Mouse (Mus musculus) limb, embryonic 10.5 days (tissue): ENCODE measurements around the gene 1700022I11Rik. TPM values are rescaled to one million over a fixed set of nuclear protein-coding genes. Genes with fewer than 3 reads are reported as not detected.

ENCODE experiments used
- DNase-seq: peaks from one replicate; pipeline ENCODE4 v3.0.0-alpha.2; 2017; ENCODE audit warnings: low spot score
- H3K27ac ChIP-seq: fragments of 300-500 bp; sonication (generic); 2 replicates; pipeline ENCODE4 v1.5.1; 2016; ENCODE audit warnings: mild to moderate bottlenecking
- H3K27me3 ChIP-seq: fragments of 300-500 bp; sonication (generic); 2 replicates; pipeline ENCODE4 v1.6.1; 2016; ENCODE audit warnings: low read depth, mild to moderate bottlenecking; ENCODE audit not compliant: poor library complexity, severe bottlenecking
- H3K36me3 ChIP-seq: fragments of 300-500 bp; sonication (generic); 2 replicates; pipeline ENCODE4 v1.6.1; 2016; ENCODE audit warnings: mild to moderate bottlenecking, moderate library complexity
- H3K4me1 ChIP-seq: fragments of 300-500 bp; sonication (generic); 2 replicates; pipeline ENCODE4 v1.6.1; 2016
- H3K4me3 ChIP-seq: fragments of 300-500 bp; sonication (generic); 2 replicates; pipeline ENCODE4 v1.5.1; 2016; ENCODE audit warnings: mild to moderate bottlenecking, moderate library complexity
- H3K9me3 ChIP-seq: fragments of 300-500 bp; sonication (generic); replicated peaks from 2 replicates; pipeline ENCODE4 v1.6.1; 2016; ENCODE audit warnings: mild to moderate bottlenecking
- WGBS: fragments of 180-500 bp; shearing (Covaris S2); methylation state at CpG from one replicate; pipeline ENCODE4 v1.1.7; 2016; 5-methylcytosine and 5-hydroxymethylcytosine counted together
- polyA plus RNA-seq: library from polyadenylated mRNA; unstranded; fragments of >200 nt; fragmentation: Nextera tagmentation; extraction: Ambion mirVana; gene quantifications from 2 replicates; pipeline ENCODE4 v1.2.1, GENCODE M21; 2016

Gene 1700022I11Rik
- polyA plus RNA-seq, 1 experiment from 2014 or later: 0.51 TPM

DNA sequence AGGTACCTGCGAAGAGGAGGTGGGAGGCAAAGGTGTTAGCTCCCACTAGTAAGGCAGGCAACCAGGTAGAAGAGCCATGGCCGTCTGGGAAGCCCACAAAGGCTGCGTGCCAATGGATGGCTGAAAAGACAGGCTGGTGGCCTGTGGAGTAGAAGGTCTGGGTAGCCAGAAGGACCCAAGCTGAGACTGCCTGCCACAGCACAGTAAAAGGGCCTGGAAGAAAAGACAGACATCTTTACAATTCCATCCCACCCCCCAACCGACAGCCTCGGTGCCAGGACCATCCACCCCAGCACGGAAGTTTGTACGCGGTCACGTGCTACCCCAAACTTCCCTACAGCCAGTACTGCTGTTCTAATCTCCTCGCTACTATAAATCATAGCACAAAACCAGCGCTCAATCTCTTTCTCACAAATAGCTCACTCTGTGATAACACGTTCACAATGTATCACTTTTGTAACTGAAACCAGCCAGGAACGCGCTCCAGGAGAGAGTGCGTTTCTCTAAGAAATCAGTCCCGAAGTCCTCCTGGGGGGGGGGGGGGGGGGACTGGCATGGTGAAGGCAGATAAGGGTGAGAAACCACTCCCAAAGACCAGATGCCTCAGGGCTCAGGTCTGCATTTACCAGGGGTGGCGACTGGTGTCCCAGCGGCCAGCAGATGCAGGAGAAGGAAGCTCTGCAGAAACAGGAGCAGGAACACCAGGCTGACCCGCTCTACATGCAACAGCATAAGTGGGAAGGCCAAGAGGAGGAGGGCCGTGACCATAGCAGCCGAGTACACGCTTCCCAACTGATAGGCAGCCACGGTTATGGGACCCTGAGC lies 50.4 kb downstream of the 1700022I11Rik start:
- H3K27me3 ChIP-seq: no peaks in the 10 kb centered on the region
- H3K9me3 ChIP-seq: no peaks in the 10 kb centered on the region
- DNase-seq: no peak
- peaks cover 82% of the 10 kb centered on the region for H3K36me3 ChIP-seq
- no peak overlapping the region for H3K27ac ChIP-seq
- 94% methylated on average over 23 of the region's 23 CpGs for WGBS
- no peak overlapping the region for H3K4me3 ChIP-seq
- H3K4me1 ChIP-seq: peaks cover 6% of the 10 kb centered on the region

DNA sequence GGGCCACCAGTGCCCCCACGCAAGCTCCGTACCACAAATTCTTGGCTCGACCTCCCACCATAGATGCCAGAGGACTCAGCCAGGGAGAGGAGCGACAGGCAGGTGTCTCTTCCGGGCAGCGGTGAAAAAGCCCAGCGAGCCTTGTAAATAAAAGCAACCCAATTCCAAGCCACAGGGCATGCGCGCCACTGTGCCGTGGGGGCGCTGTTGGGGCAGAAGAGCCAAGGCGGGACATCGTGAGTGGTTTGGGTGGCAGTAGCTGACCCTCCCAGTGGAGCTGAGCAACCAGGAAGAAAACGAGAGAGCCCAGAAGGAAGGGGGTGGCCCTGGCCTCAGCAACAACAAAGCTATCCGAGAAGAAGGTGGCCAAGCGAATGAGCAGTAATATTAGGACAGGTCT lies 51.5 kb downstream of the 1700022I11Rik start:
- no peak overlapping the region for H3K27ac ChIP-seq
- WGBS: 84% methylated on average over 16 of the region's 16 CpGs

DNA sequence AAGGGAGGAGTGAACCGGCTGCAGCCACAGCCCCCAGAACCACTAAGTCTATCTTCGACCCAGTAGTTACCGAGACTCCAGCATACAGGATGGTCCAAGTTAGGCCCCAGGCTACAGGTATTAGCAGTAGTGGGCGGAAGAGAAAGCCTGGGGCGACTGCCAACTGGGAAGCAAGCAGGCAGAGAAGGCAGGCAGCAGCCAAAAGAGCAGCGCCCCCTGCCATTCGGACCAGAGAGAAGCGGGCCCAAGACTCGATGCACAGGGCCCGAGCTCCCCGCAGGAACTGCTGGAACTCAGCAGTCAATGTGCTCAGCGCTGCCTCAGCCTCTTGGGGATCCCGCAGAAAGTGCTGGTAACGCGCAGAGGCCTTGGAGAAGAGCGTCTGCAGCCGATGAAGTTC lies 51.9 kb downstream of the 1700022I11Rik start:
- no peak overlapping the region for H3K27ac ChIP-seq

More for the DNA sequence above, 51.5 kb downstream of the 1700022I11Rik start:
- Histone ChIP-seq H3K4me1 (peaks cover 10% of the 10 kb centered on the region), H3K36me3 (peaks cover 82% of the 10 kb centered on the region), H3K27me3 (no peaks in the 10 kb centered on the region), H3K9me3 (no peaks in the 10 kb centered on the region), H3K4me3 (no peak overlapping the region)
- DNase-seq: no peak

DNA sequence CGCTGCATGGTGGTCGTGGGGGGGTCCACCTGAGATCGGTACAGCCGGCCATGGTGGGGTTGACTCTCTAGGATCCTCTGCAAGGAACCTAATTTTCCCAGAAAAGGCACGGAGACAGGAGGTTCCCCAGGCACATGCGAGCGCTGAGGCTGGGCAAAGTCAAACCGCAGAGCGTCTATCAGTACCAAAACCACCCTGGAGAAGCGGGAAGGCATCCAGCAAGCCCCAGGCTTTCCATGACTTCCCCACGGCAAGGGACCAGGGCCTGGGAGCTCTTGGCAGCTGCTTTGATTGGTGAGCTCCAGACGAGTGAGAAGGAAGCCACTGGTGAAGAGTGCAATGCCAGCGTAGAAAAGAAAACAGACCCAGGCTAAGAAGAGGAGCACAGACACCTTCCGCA lies 55.3 kb downstream of the 1700022I11Rik start:
- Histone ChIP-seq H3K4me3 (peak overlapping the region; percentile 59), H3K27ac (peak overlapping the region; percentile 78), H3K36me3 (peaks cover 83% of the 10 kb centered on the region), H3K9me3 (no peaks in the 10 kb centered on the region), H3K4me1 (peaks cover 13% of the 10 kb centered on the region), H3K27me3 (no peaks in the 10 kb centered on the region)
- DNase-seq: no peak
- WGBS: 85% methylated on average over 14 of the region's 14 CpGs

More for the DNA sequence above, 51.9 kb downstream of the 1700022I11Rik start:
- no peak for DNase-seq
- 76% methylated on average over 17 of the region's 17 CpGs for WGBS
- no peak overlapping the region for H3K4me3 ChIP-seq
- peaks cover 10% of the 10 kb centered on the region for H3K4me1 ChIP-seq
- no peaks in the 10 kb centered on the region for H3K27me3 ChIP-seq
- peaks cover 82% of the 10 kb centered on the region for H3K36me3 ChIP-seq
- H3K9me3 ChIP-seq: no peaks in the 10 kb centered on the region

DNA sequence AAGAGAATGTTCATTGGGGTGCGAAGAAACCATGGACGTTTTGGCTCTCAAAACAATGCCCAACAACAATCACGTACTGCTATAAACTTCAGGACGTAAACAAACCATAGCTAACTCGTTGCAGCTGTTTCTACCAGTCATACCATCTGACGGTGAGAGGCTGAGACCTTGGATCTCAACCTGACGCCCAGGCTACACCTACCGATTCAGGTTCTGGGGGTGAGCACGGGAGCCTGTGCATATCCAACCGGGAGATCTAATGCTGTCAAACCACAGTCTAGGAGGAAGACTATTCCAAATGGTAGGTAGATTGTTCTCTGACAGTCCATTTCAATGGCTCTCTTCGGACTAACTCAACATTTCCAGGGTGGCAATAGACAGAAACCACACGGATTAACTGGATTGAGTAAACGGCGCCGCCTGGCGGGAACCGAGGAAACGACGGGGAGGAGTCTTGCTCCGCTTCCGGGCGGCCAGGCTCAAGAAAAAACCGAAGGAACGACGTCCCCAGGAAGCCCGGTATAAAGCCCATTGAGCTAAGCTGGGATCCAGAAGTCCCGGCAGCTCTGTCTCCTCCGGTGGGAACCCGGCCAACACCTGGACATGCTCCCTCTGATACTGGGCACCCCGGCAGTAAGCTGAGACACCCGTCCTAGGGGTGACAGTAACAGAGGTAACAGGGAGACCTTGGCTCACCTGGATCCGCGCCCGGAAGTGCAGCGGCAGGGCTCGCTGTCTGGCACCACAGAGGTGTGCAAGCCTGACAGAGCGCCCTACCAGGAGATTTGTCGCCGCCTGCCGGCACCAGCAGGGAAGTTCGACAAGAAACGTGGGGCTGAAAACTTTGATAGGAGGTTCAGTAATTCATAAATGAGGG lies 55.9 kb downstream of the 1700022I11Rik start, which contains the start of gene Pigo:
Gene Pigo, minus strand, starts transcription at position 736 of the 877 bp plus-strand sequence.
- no peaks in the 10 kb centered on the region for H3K9me3 ChIP-seq
- peaks cover 20% of the 10 kb centered on the region for H3K4me1 ChIP-seq
- H3K4me3 ChIP-seq: peak within 1 kb of the TSS; percentile 59
- H3K27ac ChIP-seq: peak within 1 kb of the TSS; percentile 78
- peaks cover 82% of the 10 kb centered on the region for H3K36me3 ChIP-seq
- DNase-seq: peak; percentile 93
- no peaks in the 10 kb centered on the region for H3K27me3 ChIP-seq
- 8% methylated on average over 42 of the region's 42 CpGs for WGBS

DNA sequence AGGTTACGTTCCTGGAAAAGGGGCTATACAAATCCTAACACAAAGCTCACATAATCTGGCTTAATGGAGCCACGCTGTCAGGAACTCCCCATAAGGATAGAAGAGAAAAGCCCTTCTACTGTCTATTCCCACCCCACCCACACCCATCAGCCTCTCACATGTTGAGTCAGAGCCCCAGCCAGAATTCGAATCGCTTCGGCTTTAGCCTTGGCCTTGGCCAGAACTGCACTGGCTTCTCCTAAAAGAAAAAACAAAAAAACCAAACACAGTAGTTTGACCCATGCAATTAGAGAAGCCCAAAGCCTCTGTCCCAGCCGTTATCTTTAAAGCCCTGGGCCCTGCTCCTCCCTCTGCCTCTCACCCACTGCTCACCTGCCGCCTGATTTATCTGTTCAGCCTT lies 59.7 kb downstream of the 1700022I11Rik start:
- H3K27me3 ChIP-seq: no peaks in the 10 kb centered on the region
- 94% methylated on average over 7 of the region's 7 CpGs for WGBS
- H3K36me3 ChIP-seq: peaks cover 55% of the 10 kb centered on the region
- no peak for DNase-seq
- H3K4me1 ChIP-seq: peaks cover 32% of the 10 kb centered on the region
- H3K27ac ChIP-seq: no peak overlapping the region
- H3K4me3 ChIP-seq: no peak overlapping the region
- no peaks in the 10 kb centered on the region for H3K9me3 ChIP-seq

DNA sequence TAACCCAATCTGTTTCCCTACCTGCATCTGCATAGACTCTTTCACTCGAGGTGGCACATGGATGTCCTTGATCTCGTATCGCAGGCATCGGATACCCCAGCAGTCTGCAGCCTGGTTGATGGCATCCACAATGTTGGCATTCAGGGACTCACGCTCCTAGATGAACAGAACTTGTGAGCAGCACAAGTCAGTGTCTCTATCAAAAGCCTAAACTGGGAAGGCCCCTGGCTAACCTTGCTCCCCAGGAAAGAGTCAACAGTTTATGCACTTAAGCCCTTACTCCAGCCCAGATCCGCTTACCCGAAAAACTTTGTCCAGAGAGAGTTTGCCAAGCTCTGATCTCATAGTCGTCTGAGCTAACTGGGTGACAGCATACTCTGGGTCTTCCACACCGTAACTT lies 60.3 kb downstream of the 1700022I11Rik start:
- Histone ChIP-seq H3K4me3 (peak overlapping the region; percentile 79; the same call in 1 of the 2 replicates), H3K36me3 (peaks cover 56% of the 10 kb centered on the region)
- 95% methylated on average over 9 of the region's 9 CpGs for WGBS

DNA sequence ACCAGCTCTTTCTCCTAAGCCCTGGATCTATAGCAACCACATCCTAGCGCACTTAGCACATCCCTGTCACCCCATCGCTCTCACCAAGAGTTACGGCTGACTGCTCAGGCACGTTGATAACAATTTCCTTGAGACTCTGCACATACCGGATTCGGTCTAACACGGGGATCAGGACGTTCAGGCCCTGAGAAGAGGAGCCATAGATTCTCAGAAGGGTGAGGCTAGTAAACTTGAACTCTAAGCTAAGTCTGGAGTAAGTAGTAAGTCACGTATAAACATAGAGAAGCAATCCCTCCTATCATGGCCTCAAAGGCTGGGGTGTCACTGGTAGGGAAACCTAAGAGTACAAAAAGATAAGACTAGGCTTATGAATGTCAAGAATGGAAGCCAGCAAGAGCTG lies 60.9 kb downstream of the 1700022I11Rik start:
- Histone ChIP-seq H3K27me3 (no peaks in the 10 kb centered on the region), H3K27ac (peak overlapping the region; percentile 94)
- WGBS: 83% methylated on average over 9 of the region's 9 CpGs

More for the DNA sequence above, 60.3 kb downstream of the 1700022I11Rik start:
- Histone ChIP-seq H3K4me1 (peaks cover 26% of the 10 kb centered on the region), H3K9me3 (no peaks in the 10 kb centered on the region), H3K27me3 (no peaks in the 10 kb centered on the region), H3K27ac (no peak overlapping the region)
- DNase-seq: no peak

DNA sequence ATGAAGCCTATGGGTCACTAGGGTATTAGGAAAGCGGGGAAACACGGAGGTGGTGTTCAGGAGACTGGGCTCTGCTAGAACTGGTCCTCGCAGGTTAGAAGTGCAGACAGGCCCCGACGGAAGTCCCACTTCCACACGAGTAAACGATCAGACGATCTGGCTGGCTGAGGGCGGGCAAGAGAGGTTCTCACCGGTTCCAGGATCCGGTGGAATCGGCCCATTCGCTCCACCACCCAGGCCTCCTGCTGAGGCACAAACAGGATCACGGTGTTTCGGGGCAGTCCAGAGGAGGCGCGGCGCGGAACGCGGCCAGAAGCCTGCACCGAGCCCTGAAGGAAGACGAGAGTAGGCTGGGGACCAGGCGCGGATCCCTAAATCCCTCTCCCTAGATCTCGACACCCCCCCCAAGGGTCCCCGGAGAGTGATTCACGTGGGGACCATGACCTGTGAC lies 61.4 kb downstream of the 1700022I11Rik start:
- DNase-seq: peak; percentile 67
- H3K4me3 ChIP-seq: peak overlapping the region; percentile 79
- peak overlapping the region; percentile 94 for H3K27ac ChIP-seq
- H3K36me3 ChIP-seq: peaks cover 59% of the 10 kb centered on the region
- no peaks in the 10 kb centered on the region for H3K27me3 ChIP-seq
- 2% methylated on average over 28 of the region's 28 CpGs for WGBS
- H3K4me1 ChIP-seq: peaks cover 22% of the 10 kb centered on the region
- H3K9me3 ChIP-seq: no peaks in the 10 kb centered on the region

More for the DNA sequence above, 60.9 kb downstream of the 1700022I11Rik start:
- H3K9me3 ChIP-seq: no peaks in the 10 kb centered on the region
- peak overlapping the region; percentile 79 for H3K4me3 ChIP-seq
- H3K36me3 ChIP-seq: peaks cover 57% of the 10 kb centered on the region
- DNase-seq: no peak
- peaks cover 22% of the 10 kb centered on the region for H3K4me1 ChIP-seq

DNA sequence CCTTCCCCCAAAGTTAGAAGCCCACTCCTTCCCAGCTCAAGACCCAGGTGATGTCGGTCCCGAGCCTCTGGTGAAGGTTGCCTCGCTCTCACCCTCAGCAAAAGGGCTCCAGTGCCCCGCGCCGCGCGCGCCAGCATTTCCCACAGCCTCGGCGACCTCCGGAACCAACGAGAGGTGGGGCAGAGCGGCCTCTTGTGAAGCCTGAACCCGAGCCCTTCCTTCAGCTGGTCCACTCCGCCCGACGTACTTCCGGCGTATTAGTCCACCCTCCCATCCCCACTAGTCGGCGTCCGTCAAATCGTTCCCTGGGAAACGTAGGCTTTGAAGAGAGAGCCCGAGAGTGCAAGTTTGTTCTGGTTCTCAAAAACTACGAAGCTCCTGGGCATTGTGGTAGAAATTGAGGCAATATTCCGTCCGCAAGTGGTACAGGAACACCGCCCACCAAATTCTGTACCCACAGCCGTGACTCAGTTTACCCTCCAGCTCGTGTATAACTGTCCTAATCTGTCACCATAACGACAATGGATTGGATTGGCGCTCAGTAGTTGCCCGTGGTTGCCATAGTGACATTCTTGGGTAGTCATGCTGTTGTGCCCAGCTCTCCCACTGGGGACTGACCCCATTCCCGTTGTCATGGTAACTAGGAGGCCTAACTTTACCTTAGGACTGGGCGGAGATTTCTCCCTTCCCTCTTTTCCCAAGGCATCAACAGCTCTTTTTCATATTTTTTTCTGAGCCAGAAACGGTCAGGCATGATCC lies 62.0 kb downstream of the 1700022I11Rik start, which contains the start of gene Stoml2:
Gene Stoml2, minus strand, starts transcription at position 474 of the 759 bp plus-strand sequence.
- no peaks in the 10 kb centered on the region for H3K9me3 ChIP-seq
- peak; percentile 93 for DNase-seq
- H3K36me3 ChIP-seq: peaks cover 64% of the 10 kb centered on the region
- no peaks in the 10 kb centered on the region for H3K27me3 ChIP-seq
- 1% methylated on average over 38 of the region's 38 CpGs for WGBS
- peak within 1 kb of the TSS; percentile 94 for H3K27ac ChIP-seq
- H3K4me3 ChIP-seq: peak within 1 kb of the TSS; percentile 79
- peaks cover 22% of the 10 kb centered on the region for H3K4me1 ChIP-seq

DNA sequence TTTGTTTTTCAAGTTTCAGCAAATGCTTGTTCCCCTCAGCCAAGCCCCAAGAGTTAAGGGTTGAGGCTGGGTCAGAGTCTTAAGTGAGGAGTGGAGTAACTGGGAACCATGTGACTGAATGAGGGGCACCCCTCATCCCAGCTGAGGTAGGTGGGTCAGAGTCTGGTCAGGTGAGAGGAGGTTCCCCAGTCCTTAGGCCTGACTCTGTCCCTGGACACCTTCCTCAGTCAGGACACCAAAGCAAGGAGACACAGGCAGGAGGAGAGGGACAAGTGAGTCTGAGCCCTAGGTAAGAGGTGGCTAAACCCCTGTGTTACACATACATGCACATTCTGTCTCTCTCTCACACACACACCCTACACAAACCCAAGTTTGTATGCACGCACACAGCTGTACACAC lies 63.1 kb downstream of the 1700022I11Rik start:
- WGBS: 93% methylated on average over 1 of the region's 1 CpGs
- Histone ChIP-seq H3K4me3 (no peak overlapping the region), H3K9me3 (no peaks in the 10 kb centered on the region), H3K36me3 (peaks cover 56% of the 10 kb centered on the region), H3K27ac (no peak overlapping the region), H3K4me1 (peaks cover 22% of the 10 kb centered on the region), H3K27me3 (no peaks in the 10 kb centered on the region)
- DNase-seq: no peak
